Mouse (Mus musculus): ENCODE data around the gene Arhgef28.

DNA sequence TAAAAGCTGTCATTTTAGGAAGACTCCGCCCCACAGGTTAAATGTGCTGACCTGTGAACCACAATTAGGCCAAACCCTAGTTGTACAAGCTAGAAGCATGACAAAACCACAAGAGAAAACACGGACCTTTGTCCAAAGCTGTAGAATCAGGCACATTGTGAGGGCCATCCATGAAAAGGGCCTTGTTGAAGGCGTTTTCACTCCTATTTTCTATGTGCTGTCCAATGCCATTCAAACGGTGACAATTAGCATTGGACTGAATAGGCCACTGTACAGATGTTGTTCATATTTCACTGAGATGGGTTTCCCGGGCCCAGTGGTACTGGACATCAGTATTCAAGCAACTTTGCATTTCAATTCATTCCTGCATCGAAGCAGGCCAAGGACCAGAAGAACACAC lies 33.2 kb downstream of the Arhgef28 start:
- no peak for TF ChIP-seq EP300 (IDR thresholded peaks at IDR 0.05; ENCODE audit: low read depth)
- no peak for TF ChIP-seq CTCF (IDR thresholded peaks at IDR 0.05; ENCODE audit: low read depth)
